Mouse (Mus musculus) liver, postnatal 0 days (tissue): ENCODE measurements around the gene Gm1043. TPM values are rescaled to one million over a fixed set of nuclear protein-coding genes. Genes with fewer than 3 reads are reported as not detected.

Source experiments
- ATAC-seq: fragments of 200-750 bp; cut with Nextera tagmentation; 2 replicates; pipeline ENCODE4 v1.8.0; 2017; ENCODE audit warnings: mild to moderate bottlenecking, moderate library complexity
- DNase-seq: peaks from one replicate; pipeline ENCODE4 v3.0.0-alpha.2; 2016
- H3K27ac ChIP-seq: fragments of 300-500 bp; sonication (generic); 2 replicates; pipeline ENCODE4 v1.5.1; 2014; ENCODE audit warnings: antibody characterized with exemption, moderate library complexity, mild to moderate bottlenecking, low read depth
- H3K27me3 ChIP-seq: fragments of 300-500 bp; sonication (generic); 2 replicates; pipeline ENCODE4 v1.6.1; 2014; ENCODE audit warnings: low read length, control low read depth, mixed read lengths; ENCODE audit not compliant: insufficient read depth
- H3K36me3 ChIP-seq: fragments of 300-500 bp; sonication (generic); replicated peaks from 2 replicates; pipeline ENCODE4 v1.6.1; 2014; ENCODE audit warnings: mild to moderate bottlenecking, control low read depth, low read length, moderate library complexity, mixed read lengths; ENCODE audit not compliant: insufficient read depth
- H3K4me1 ChIP-seq: fragments of 300-500 bp; sonication (generic); 2 replicates; pipeline ENCODE4 v1.6.1; 2014; ENCODE audit warnings: antibody characterized with exemption, mild to moderate bottlenecking, control low read depth; ENCODE audit not compliant: insufficient read depth
- H3K4me2 ChIP-seq: fragments of 300-500 bp; sonication (generic); 2 replicates; pipeline ENCODE4 v1.6.1; 2014; ENCODE audit warnings: low read depth, mild to moderate bottlenecking, low read length, moderate library complexity, mixed read lengths
- H3K4me3 ChIP-seq: fragments of 300-500 bp; sonication (generic); 2 replicates; pipeline ENCODE4 v1.5.1; 2014; ENCODE audit warnings: low read depth, low read length
- H3K9ac ChIP-seq: fragments of 300-500 bp; sonication (generic); replicated peaks from 2 replicates; pipeline ENCODE4 v1.6.1; 2014; ENCODE audit warnings: mild to moderate bottlenecking, moderate library complexity
- H3K9me3 ChIP-seq: fragments of 300-500 bp; sonication (generic); 2 replicates; pipeline ENCODE4 v1.6.1; 2016; ENCODE audit warnings: mild to moderate bottlenecking, control low read depth, low read length, mixed read lengths
- CTCF ChIP-seq: sonication (generic); IDR thresholded peaks from 2 replicates; pipeline ENCODE4 v1.5.1; 2016; ENCODE audit warnings: antibody characterized with exemption, low read depth
- EP300 ChIP-seq: IDR thresholded peaks from 2 replicates; pipeline ENCODE4 v1.6.1; 2016; ENCODE audit warnings: antibody characterized with exemption, low read depth, mild to moderate bottlenecking
- WGBS: fragments of 180-500 bp; shearing (Covaris S2); extraction: QIAGEN DNeasy Blood & Tissue Kit; methylation state at CpG from one replicate; pipeline ENCODE4 v1.1.7; 2014; ENCODE audit not compliant: insufficient replicate concordance; 5-methylcytosine and 5-hydroxymethylcytosine counted together
- polyA plus RNA-seq: library from polyadenylated mRNA; unstranded; fragments of >200 nt; fragmentation: Nextera tagmentation; extraction: Ambion mirVana; gene quantifications from 2 replicates; pipeline ENCODE4 v1.2.1, GENCODE M21; 2015

Gm1043 gene
- polyA plus RNA-seq, 1 experiment from 2014 or later, result not detected

GRCm38 (mm10) chr5:37179872-37180271, 94.7 kb downstream of the Gm1043 start:
- Histone ChIP-seq H3K4me1 (no peaks in the 10 kb centered on the region), H3K36me3 (no peaks in the 10 kb centered on the region), H3K4me3 (no peak overlapping the region), H3K27ac (no peak overlapping the region), H3K27me3 (no peaks in the 10 kb centered on the region), H3K9me3 (no peaks in the 10 kb centered on the region), H3K9ac (no peak overlapping the region), H3K4me2 (no peak overlapping the region)
- DNase-seq (no peak), ATAC-seq (no peak)
- 83% methylated on average over 9 of the region's 9 CpGs for WGBS
- TF ChIP-seq EP300, result no peak
- TF ChIP-seq CTCF, result no peak

- no peaks in the 10 kb centered on the region for H3K27me3 ChIP-seq
- H3K36me3 ChIP-seq, result no peaks in the 10 kb centered on the region
- TF ChIP-seq CTCF, result peak; percentile 41
- TF ChIP-seq EP300, result no peak
- 70% methylated on average over 1 of the region's 1 CpGs for WGBS
- H3K9ac ChIP-seq, result no peak overlapping the region
- ATAC-seq (no peak), DNase-seq (no peak)
- no peak overlapping the region for H3K4me3 ChIP-seq
- H3K4me1 ChIP-seq, result no peaks in the 10 kb centered on the region
- H3K4me2 ChIP-seq, result no peak overlapping the region
- H3K27ac ChIP-seq, result no peak overlapping the region
- H3K9me3 ChIP-seq, result no peaks in the 10 kb centered on the region
Measured at GRCm38 (mm10) chr5:37180624-37181023, 95.5 kb downstream of the Gm1043 start.

GRCm38 (mm10) chr5:37184605-37185004, 99.4 kb downstream of the Gm1043 start:
- H3K27ac ChIP-seq, result no peak overlapping the region
- H3K4me1 ChIP-seq, result no peaks in the 10 kb centered on the region
- no peaks in the 10 kb centered on the region for H3K9me3 ChIP-seq
- 54% methylated on average over 7 of the region's 7 CpGs for WGBS
- no peak overlapping the region for H3K4me2 ChIP-seq
- H3K36me3 ChIP-seq, result no peaks in the 10 kb centered on the region
- H3K9ac ChIP-seq, result no peak overlapping the region
- no peak for TF ChIP-seq CTCF
- TF ChIP-seq EP300, result no peak
- no peaks in the 10 kb centered on the region for H3K27me3 ChIP-seq
- DNase-seq, result no peak
- H3K4me3 ChIP-seq, result no peak overlapping the region
- ATAC-seq, result no peak

- no peak for ATAC-seq
- TF ChIP-seq EP300 (no peak), CTCF (no peak)
- Histone ChIP-seq H3K36me3 (no peaks in the 10 kb centered on the region), H3K4me1 (no peaks in the 10 kb centered on the region), H3K9me3 (no peaks in the 10 kb centered on the region), H3K9ac (no peak overlapping the region), H3K27me3 (no peaks in the 10 kb centered on the region), H3K4me2 (no peak overlapping the region), H3K4me3 (no peak overlapping the region), H3K27ac (no peak overlapping the region)
- no peak for DNase-seq
- 77% methylated on average over 5 of the region's 5 CpGs for WGBS
Measured at GRCm38 (mm10) chr5:37190378-37190777, 105.2 kb downstream of the Gm1043 start.

- ATAC-seq, result no peak
- H3K36me3 ChIP-seq, result no peaks in the 10 kb centered on the region
- no peak for DNase-seq
- 75% methylated on average over 8 of the region's 8 CpGs for WGBS
- no peaks in the 10 kb centered on the region for H3K4me1 ChIP-seq
- H3K9ac ChIP-seq, result no peak overlapping the region
- H3K4me3 ChIP-seq, result no peak overlapping the region
- TF ChIP-seq EP300, result no peak
- TF ChIP-seq CTCF, result no peak
- no peak overlapping the region for H3K27ac ChIP-seq
- H3K9me3 ChIP-seq, result no peaks in the 10 kb centered on the region
- H3K4me2 ChIP-seq, result no peak overlapping the region
- H3K27me3 ChIP-seq, result no peaks in the 10 kb centered on the region
Measured at GRCm38 (mm10) chr5:37196196-37196595, 111.0 kb downstream of the Gm1043 start.

- no peaks in the 10 kb centered on the region for H3K9me3 ChIP-seq
- no peak for ATAC-seq
- H3K4me1 ChIP-seq, result no peaks in the 10 kb centered on the region
- H3K27ac ChIP-seq, result no peak overlapping the region
- no peak overlapping the region for H3K9ac ChIP-seq
- no peak overlapping the region for H3K4me3 ChIP-seq
- no peaks in the 10 kb centered on the region for H3K27me3 ChIP-seq
- H3K36me3 ChIP-seq, result no peaks in the 10 kb centered on the region
- 48% methylated on average over 10 of the region's 10 CpGs for WGBS
- no peak overlapping the region for H3K4me2 ChIP-seq
- no peak for TF ChIP-seq CTCF
- no peak for TF ChIP-seq EP300
- DNase-seq, result no peak
Measured at GRCm38 (mm10) chr5:37196666-37197250, 111.6 kb downstream of the Gm1043 start.

- Histone ChIP-seq H3K36me3 (no peaks in the 10 kb centered on the region), H3K4me1 (no peaks in the 10 kb centered on the region), H3K9me3 (no peaks in the 10 kb centered on the region), H3K27ac (no peak overlapping the region), H3K4me3 (no peak overlapping the region), H3K27me3 (no peaks in the 10 kb centered on the region), H3K4me2 (no peak overlapping the region), H3K9ac (no peak overlapping the region)
- WGBS, result 62% methylated on average over 3 of the region's 3 CpGs
- TF ChIP-seq CTCF, result no peak
- no peak for TF ChIP-seq EP300
- ATAC-seq (no peak), DNase-seq (no peak)
Measured at GRCm38 (mm10) chr5:37197423-37197822, 112.3 kb downstream of the Gm1043 start.
